Mouse (Mus musculus) forebrain, embryonic 15.5 days (tissue): Measurements from ENCODE around the gene Vinac1. TPM values are rescaled to one million over a fixed set of nuclear protein-coding genes. Genes with fewer than 3 reads are reported as not detected.
A peak's percentile ranks its signal among the peaks of the same experiment; 100 is the strongest.

Source experiments
- ATAC-seq: fragments of 200-750 bp; cut with Nextera tagmentation; replicated peaks from 2 replicates; pipeline ENCODE4 v1.8.0; 2017; ENCODE audit warnings: mild to moderate bottlenecking, moderate TSS enrichment, moderate library complexity
- H3K27ac ChIP-seq: fragments of 300-500 bp; sonication (generic); replicated peaks from 2 replicates; pipeline ENCODE4 v1.5.1; 2015; ENCODE audit warnings: mild to moderate bottlenecking, inconsistent platforms
- H3K27me3 ChIP-seq: fragments of 300-500 bp; sonication (generic); 2 replicates; pipeline ENCODE4 v1.6.1; 2015; ENCODE audit warnings: inconsistent platforms
- H3K36me3 ChIP-seq: fragments of 300-500 bp; sonication (generic); 2 replicates; pipeline ENCODE4 v1.6.1; 2015; ENCODE audit warnings: mild to moderate bottlenecking, inconsistent platforms
- H3K4me1 ChIP-seq: fragments of 300-500 bp; sonication (generic); 2 replicates; pipeline ENCODE4 v1.6.1; 2015; ENCODE audit warnings: inconsistent platforms
- H3K4me2 ChIP-seq: fragments of 300-500 bp; sonication (generic); replicated peaks from 2 replicates; pipeline ENCODE4 v1.6.1; 2015; ENCODE audit warnings: mild to moderate bottlenecking, inconsistent platforms
- H3K4me3 ChIP-seq: fragments of 300-500 bp; sonication (generic); 2 replicates; pipeline ENCODE4 v1.5.1; 2015; ENCODE audit warnings: mild to moderate bottlenecking, inconsistent platforms
- H3K9ac ChIP-seq: fragments of 300-500 bp; sonication (generic); replicated peaks from 2 replicates; pipeline ENCODE4 v1.6.1; 2015; ENCODE audit warnings: mild to moderate bottlenecking, inconsistent platforms
- H3K9me3 ChIP-seq: fragments of 300-500 bp; sonication (generic); 2 replicates; pipeline ENCODE4 v1.6.1; 2016; ENCODE audit warnings: inconsistent platforms
- WGBS: fragments of 180-500 bp; shearing (Covaris S2); methylation state at CpG from one replicate; pipeline ENCODE4 v1.1.7; 2015; ENCODE audit warnings: mixed read lengths; 5-methylcytosine and 5-hydroxymethylcytosine counted together
- polyA plus RNA-seq: library from polyadenylated mRNA; unstranded; fragments of >200 nt; fragmentation: Nextera tagmentation; extraction: Ambion mirVana; gene quantifications from 2 replicates; pipeline ENCODE4 v1.2.1, GENCODE M21; 2015

The Vinac1 gene
- polyA plus RNA-seq, 1 experiment from 2014 or later = 0.25 TPM

- Histone ChIP-seq H3K4me3 (peak within 1 kb of the TSS; percentile 88), H3K4me2 (peak within 1 kb of the TSS; percentile 62), H3K9ac (peak within 1 kb of the TSS; percentile 73), H3K4me1 (peaks cover 33% of the 10 kb centered on the region), H3K36me3 (peaks cover 4% of the 10 kb centered on the region; the same call in 1 of the 2 replicates), H3K27me3 (no peaks in the 10 kb centered on the region), H3K9me3 (no peaks in the 10 kb centered on the region), H3K27ac (peak within 1 kb of the TSS; percentile 73)
- WGBS = under 1% methylated on average over 62 of the region's 62 CpGs
- ATAC-seq = peak; percentile 96
Observed at GRCm38 (mm10) chr2:129065437-129066282, 17.7 kb upstream of the Vinac1 start, which contains the start of gene Ttl. Gene Ttl (plus strand): TSS chr2:129065942.

DNA sequence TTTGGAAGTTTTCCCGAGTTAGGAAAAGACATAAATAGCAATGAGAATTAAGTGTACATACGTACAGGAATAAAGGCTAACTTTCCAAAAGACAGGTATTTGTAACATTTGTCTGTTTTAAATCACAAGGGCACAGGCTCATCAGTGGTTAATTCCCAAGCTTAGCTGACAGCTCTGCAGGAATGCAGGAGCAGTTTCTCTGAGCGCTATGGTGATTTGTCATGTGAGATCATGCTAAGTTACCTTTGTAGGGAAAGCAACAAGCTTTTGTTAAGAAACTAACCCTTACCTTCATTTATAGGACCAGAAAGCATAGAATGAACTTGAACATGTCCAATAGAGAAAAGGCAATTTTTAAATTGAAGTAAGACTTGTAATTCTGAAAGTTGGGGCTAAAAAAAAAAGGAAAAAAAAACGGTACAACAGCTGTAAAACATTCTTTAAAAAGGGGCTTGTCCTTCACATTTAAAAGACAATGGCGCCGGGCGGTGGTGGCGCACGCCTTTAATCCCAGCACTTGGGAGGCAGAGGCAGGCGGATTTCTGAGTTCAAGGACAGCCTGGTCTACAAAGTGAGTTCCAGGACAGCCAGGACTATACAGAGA is 13.6 kb upstream of the Vinac1 start:
- Histone ChIP-seq H3K9ac (no peak overlapping the region), H3K36me3 (no peaks in the 10 kb centered on the region), H3K4me1 (peaks cover 10% of the 10 kb centered on the region), H3K4me2 (no peak overlapping the region), H3K27me3 (no peaks in the 10 kb centered on the region), H3K9me3 (no peaks in the 10 kb centered on the region), H3K4me3 (no peak overlapping the region), H3K27ac (no peak overlapping the region)
- ATAC-seq = no peak
- 81% methylated on average over 10 of the region's 10 CpGs for WGBS

DNA sequence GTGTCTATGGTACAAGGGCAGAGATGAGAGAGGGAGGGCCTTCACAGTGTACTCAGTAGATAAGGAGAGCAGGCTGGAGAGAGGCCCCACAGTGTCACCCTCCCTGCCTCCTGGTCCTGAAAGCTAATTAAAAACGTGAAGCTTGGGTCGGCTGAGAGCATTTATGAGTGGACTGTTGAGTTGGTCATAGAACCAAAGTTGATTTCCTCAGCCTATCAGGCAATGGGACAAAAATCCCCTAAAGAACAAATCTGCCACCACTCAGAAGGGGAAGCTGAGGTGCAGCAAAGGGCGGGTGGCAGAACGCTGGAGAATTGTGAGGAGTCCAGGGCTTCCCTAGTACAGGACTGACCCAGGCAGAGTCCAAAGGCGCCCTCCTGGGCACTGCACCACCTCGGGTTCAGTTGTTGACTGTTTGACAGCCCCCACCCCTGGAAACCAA is 10.0 kb upstream of the Vinac1 start:
- no peaks in the 10 kb centered on the region for H3K36me3 ChIP-seq
- WGBS = 91% methylated on average over 6 of the region's 6 CpGs
- H3K9ac ChIP-seq = no peak overlapping the region
- no peak overlapping the region for H3K27ac ChIP-seq
- H3K4me2 ChIP-seq = no peak overlapping the region
- ATAC-seq = no peak
- no peaks in the 10 kb centered on the region for H3K27me3 ChIP-seq
- H3K4me1 ChIP-seq = no peaks in the 10 kb centered on the region
- no peak overlapping the region for H3K4me3 ChIP-seq
- no peaks in the 10 kb centered on the region for H3K9me3 ChIP-seq

DNA sequence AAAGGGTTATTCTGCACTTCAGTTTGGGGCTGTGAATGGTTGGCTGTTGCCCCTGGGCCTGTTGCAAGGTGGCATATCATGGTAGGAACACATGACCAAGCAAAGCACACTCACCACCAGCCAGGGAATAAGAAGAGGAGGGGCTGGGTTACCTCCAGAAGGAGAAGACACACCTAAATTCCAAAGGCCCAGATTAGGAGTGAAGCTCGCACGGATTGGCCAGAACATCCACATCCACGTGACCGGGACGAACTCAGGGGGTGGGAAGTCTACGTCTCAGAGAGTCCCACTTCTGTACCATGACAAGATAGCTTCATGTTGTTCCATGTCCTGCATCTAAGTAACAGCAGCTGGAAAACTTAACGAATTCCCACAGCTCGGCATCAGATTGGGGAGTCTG is 9.3 kb upstream of the Vinac1 start:
- H3K4me2 ChIP-seq = no peak overlapping the region
- H3K27ac ChIP-seq = no peak overlapping the region
- no peak overlapping the region for H3K4me3 ChIP-seq
- no peaks in the 10 kb centered on the region for H3K4me1 ChIP-seq
- H3K27me3 ChIP-seq = no peaks in the 10 kb centered on the region
- H3K9ac ChIP-seq = no peak overlapping the region
- H3K9me3 ChIP-seq = no peaks in the 10 kb centered on the region
- 93% methylated on average over 8 of the region's 8 CpGs for WGBS
- no peak for ATAC-seq
- H3K36me3 ChIP-seq = no peaks in the 10 kb centered on the region

GRCm38 (mm10) chr2:129056597-129056996 is 8.6 kb upstream of the Vinac1 start:
- Histone ChIP-seq H3K36me3 (no peaks in the 10 kb centered on the region), H3K9ac (no peak overlapping the region), H3K4me3 (no peak overlapping the region), H3K4me2 (no peak overlapping the region), H3K27me3 (no peaks in the 10 kb centered on the region), H3K4me1 (no peaks in the 10 kb centered on the region), H3K9me3 (no peaks in the 10 kb centered on the region), H3K27ac (no peak overlapping the region)
- no peak for ATAC-seq
- 40% methylated on average over 9 of the region's 9 CpGs for WGBS

- Histone ChIP-seq H3K36me3 (no peaks in the 10 kb centered on the region), H3K27ac (no peak overlapping the region), H3K9ac (no peak overlapping the region), H3K4me1 (no peaks in the 10 kb centered on the region), H3K9me3 (no peaks in the 10 kb centered on the region), H3K27me3 (no peaks in the 10 kb centered on the region), H3K4me3 (no peak overlapping the region), H3K4me2 (no peak overlapping the region)
- ATAC-seq = no peak
- 93% methylated on average over 6 of the region's 6 CpGs for WGBS
Observed at GRCm38 (mm10) chr2:129055741-129056140, 7.8 kb upstream of the Vinac1 start.

DNA sequence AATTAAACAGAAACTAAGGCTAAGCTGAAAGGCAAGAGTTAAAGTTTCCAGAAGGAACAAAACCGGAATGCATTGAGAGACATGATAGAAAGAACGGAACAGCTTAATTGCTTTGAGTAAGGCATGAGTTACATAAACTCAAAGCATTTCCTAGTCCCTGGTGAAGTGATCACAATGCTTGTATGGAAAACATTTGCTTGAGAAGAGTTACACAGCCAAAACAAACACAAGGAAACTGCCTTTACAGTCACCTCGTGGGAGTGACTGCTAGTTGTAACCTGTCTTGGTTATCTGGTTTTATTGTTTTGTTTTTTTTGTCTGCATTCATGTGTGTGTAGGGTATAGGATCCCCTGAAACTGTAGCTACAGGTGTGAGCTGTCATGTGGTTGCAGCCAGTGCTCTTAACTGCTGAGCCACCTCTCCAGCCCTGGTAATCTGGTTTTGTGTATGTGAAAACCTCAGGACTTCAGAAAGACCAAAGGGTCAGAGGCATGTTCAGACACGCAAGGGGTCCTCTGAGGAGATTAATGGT is 4.5 kb upstream of the Vinac1 start:
- Histone ChIP-seq H3K27ac (no peak overlapping the region), H3K4me3 (no peak overlapping the region)

DNA sequence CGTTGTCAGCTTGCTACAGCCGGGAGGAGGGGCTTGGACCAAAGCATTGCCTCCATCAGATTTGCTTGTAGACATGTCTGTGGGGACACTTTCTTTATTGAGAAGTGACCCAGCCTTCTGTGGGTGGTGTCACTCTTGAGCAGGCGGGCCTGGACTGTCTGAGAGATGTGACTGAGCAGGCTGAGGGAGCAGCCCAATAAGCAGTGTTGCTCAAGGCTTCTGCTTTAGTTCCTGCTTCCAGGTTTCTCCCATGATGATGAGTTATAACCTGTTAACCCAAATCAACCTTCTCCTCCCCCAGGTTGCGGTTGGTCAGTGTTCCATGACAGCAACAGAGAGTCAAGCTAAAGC is 1.2 kb downstream of the Vinac1 start:
- Histone ChIP-seq H3K9me3 (no peaks in the 10 kb centered on the region), H3K4me3 (no peak overlapping the region), H3K27me3 (no peaks in the 10 kb centered on the region), H3K36me3 (no peaks in the 10 kb centered on the region), H3K4me1 (no peaks in the 10 kb centered on the region), H3K27ac (no peak overlapping the region), H3K9ac (no peak overlapping the region), H3K4me2 (no peak overlapping the region)
- 89% methylated on average over 4 of the region's 4 CpGs for WGBS
- no peak for ATAC-seq

More for the DNA sequence above, 4.5 kb upstream of the Vinac1 start:
- Histone ChIP-seq H3K27me3 (no peaks in the 10 kb centered on the region), H3K4me1 (no peaks in the 10 kb centered on the region), H3K9ac (no peak overlapping the region), H3K4me2 (no peak overlapping the region), H3K9me3 (no peaks in the 10 kb centered on the region), H3K36me3 (no peaks in the 10 kb centered on the region)
- WGBS = 74% methylated on average over 4 of the region's 4 CpGs
- no peak for ATAC-seq

DNA sequence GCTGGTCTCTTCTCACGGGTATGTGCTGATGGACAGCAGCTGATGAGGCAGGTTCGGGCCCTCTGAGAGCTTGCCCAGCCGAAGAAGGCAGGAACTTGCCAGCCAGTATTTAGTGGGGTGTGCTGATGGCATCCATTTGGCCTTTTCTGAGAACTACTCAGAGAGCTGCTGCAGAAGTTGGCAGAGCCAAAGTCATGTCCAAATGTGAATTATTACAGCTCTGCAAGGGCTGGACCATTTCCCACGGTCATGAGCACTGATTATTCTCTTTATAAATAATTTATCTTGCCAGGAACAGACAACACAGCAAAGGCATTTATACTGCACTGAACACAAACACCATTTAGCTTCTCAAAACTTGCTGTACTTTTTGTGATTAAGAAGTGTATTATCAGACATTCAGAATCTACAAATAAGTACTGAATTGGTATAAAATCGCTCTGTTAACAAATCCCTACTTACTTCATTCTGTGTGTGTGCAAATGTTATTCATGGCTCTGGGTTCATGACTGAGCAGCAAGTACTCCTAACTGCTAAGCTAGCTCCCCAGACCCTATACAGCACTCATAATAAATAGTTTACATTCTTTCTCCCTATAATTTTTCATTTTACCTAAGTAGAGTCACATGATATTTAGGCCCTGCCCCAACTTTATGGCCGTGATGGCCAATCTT is 1.7 kb downstream of the Vinac1 start:
- Histone ChIP-seq H3K4me1 (no peaks in the 10 kb centered on the region), H3K36me3 (no peaks in the 10 kb centered on the region), H3K9me3 (no peaks in the 10 kb centered on the region), H3K9ac (no peak overlapping the region), H3K27me3 (no peaks in the 10 kb centered on the region), H3K4me2 (no peak overlapping the region), H3K4me3 (no peak overlapping the region), H3K27ac (no peak overlapping the region)
- 78% methylated on average over 6 of the region's 6 CpGs for WGBS
- ATAC-seq = no peak

GRCm38 (mm10) chr2:129040567-129040966 is 7.4 kb downstream of the Vinac1 start:
- Histone ChIP-seq H3K27ac (no peak overlapping the region), H3K36me3 (no peaks in the 10 kb centered on the region), H3K4me1 (peaks cover 9% of the 10 kb centered on the region), H3K9me3 (no peaks in the 10 kb centered on the region), H3K27me3 (peaks cover 12% of the 10 kb centered on the region; the same call in 1 of the 2 replicates), H3K9ac (no peak overlapping the region), H3K4me2 (no peak overlapping the region), H3K4me3 (no peak overlapping the region)
- WGBS = 41% methylated on average over 6 of the region's 6 CpGs
- no peak for ATAC-seq

DNA sequence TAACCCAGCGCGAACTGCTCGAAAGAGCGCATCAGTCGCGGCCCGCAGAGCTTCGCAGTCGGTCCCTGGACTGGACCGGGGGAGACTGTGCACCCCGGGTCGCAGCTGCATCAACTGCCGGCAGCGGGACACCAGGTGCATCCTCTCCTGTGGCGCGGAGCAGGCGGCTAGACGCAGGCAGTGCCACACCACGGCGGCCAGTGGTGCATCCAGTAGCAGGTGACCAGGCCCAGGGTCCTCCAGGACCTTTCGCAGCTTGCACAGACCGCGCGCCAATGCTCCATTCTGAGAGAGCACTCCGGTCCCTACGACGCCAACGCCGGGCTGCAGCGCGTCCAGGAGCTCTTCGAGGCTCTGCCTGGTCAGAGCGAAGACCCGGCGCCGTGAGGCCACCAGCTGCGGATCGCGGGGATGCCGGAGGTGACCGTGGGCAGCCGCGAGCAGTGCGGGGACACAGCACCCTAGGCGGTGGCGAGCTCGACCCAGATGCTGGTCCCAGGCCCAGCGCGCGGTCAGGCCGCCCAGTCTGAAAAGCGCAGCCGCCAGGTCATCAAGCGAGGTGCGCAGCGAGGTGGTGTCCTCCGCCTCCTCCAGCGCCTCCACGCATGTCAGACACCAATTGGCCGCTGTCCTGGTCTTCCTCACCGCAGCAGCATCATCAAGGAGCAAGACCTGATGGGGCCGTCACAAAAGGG is 8.9 kb downstream of the Vinac1 start:
- no peak overlapping the region for H3K27ac ChIP-seq
- ATAC-seq = peak; percentile 43
- peaks cover 9% of the 10 kb centered on the region for H3K4me1 ChIP-seq
- H3K4me2 ChIP-seq = peak overlapping the region; percentile 93
- peak overlapping the region; percentile 44 for H3K4me3 ChIP-seq
- H3K36me3 ChIP-seq = no peaks in the 10 kb centered on the region
- 2% methylated on average over 62 of the region's 62 CpGs for WGBS
- H3K27me3 ChIP-seq = peaks cover 12% of the 10 kb centered on the region; the same call in 1 of the 2 replicates
- no peaks in the 10 kb centered on the region for H3K9me3 ChIP-seq
- H3K9ac ChIP-seq = peak overlapping the region; percentile 46
